Mouse (Mus musculus): ENCODE data around the gene Papss2. TPM values are rescaled to one million over a fixed set of nuclear protein-coding genes. Genes with fewer than 3 reads are reported as not detected.
"Not testable (repeated sequence)": the region's sequence is repeated elsewhere in the genome, so short reads cannot be mapped to it uniquely, and the experiment has no call there.

Gene Papss2
- total RNA-seq, 2 experiments from 2014 or later, result 13.1 to 15.2 TPM

- DNase-seq, result no peak
These were observed 45.9 kb downstream of the Papss2 start for GRCm38 (mm10) chr19:32641535-32641934.

GRCm38 (mm10) chr19:32641995-32642394, 46.4 kb downstream of the Papss2 start:
- DNase-seq, result no peak

GRCm38 (mm10) chr19:32643642-32644041, 48.1 kb downstream of the Papss2 start:
- DNase-seq, result no peak

- no peak for DNase-seq
These were observed 50.3 kb downstream of the Papss2 start for GRCm38 (mm10) chr19:32645939-32646338.

- DNase-seq, result no peak
These were observed 50.8 kb downstream of the Papss2 start for GRCm38 (mm10) chr19:32646382-32646781.

GRCm38 (mm10) chr19:32648019-32648571, 52.5 kb downstream of the Papss2 start:
- no peak for DNase-seq

GRCm38 (mm10) chr19:32651046-32651445, 55.5 kb downstream of the Papss2 start:
- peak in 1 of 2 experiments; percentile 34 for DNase-seq

GRCm38 (mm10) chr19:32653122-32653521, 57.5 kb downstream of the Papss2 start:
- DNase-seq, result no peak

GRCm38 (mm10) chr19:32653630-32654362, 58.2 kb downstream of the Papss2 start:
- no peak for DNase-seq

- DNase-seq, result no peak
These were observed 63.8 kb downstream of the Papss2 start for GRCm38 (mm10) chr19:32659346-32659745.

- DNase-seq, result no peak
These were observed 67.3 kb downstream of the Papss2 start for GRCm38 (mm10) chr19:32662936-32663335.

GRCm38 (mm10) chr19:32665243-32665642, 69.7 kb downstream of the Papss2 start:
- DNase-seq, result no peak

GRCm38 (mm10) chr19:32667830-32668229, 72.2 kb downstream of the Papss2 start:
- not testable (repeated sequence) for DNase-seq

GRCm38 (mm10) chr19:32675766-32676165, 80.2 kb downstream of the Papss2 start:
- no peak for DNase-seq

GRCm38 (mm10) chr19:32680894-32681293, 85.3 kb downstream of the Papss2 start:
- no peak for DNase-seq

- no peak for DNase-seq
These were observed 87.5 kb downstream of the Papss2 start for GRCm38 (mm10) chr19:32683081-32683480.

GRCm38 (mm10) chr19:32687721-32688120, 92.1 kb downstream of the Papss2 start:
- no peak for DNase-seq

GRCm38 (mm10) chr19:32688227-32688626, 92.6 kb downstream of the Papss2 start:
- DNase-seq, result not testable (repeated sequence)

GRCm38 (mm10) chr19:32689724-32690123, 94.1 kb downstream of the Papss2 start:
- peak; percentile 18 to 60 for DNase-seq

- no peak for DNase-seq
These were observed 101.1 kb downstream of the Papss2 start for GRCm38 (mm10) chr19:32696674-32697073.

- no peak for DNase-seq
These were observed 106.6 kb downstream of the Papss2 start for GRCm38 (mm10) chr19:32702191-32702590.

GRCm38 (mm10) chr19:32708996-32709395, 113.4 kb downstream of the Papss2 start:
- DNase-seq, result no peak

- DNase-seq, result peak in 1 of 2 experiments; percentile 21
These were observed 114.7 kb downstream of the Papss2 start for GRCm38 (mm10) chr19:32710288-32710687.
